Mouse (Mus musculus) heart, postnatal 4 days (tissue): ENCODE results near the gene Olfr484. TPM values are rescaled to one million over a fixed set of nuclear protein-coding genes. Genes with fewer than 3 reads are reported as not detected.
"Not testable (repeated sequence)": the region's sequence is repeated elsewhere in the genome, so short reads cannot be mapped to it uniquely, and the experiment has no call there.

Experiments used
- DNase-seq: peaks from one replicate; pipeline ENCODE4 v3.0.0; 2021
- total RNA-seq, 2 experiments: library from RNA; stranded (reverse); gene quantifications; 2 replicates each; pipeline ENCODE4 v1.2.3; 2021

Gene Olfr484
- total RNA-seq = not detected

GRCm38 (mm10) chr7:108127349-108127748 is at the start of gene Olfr484:
Gene Olfr484 (minus strand): TSS chr7:108127449.
- no peak for DNase-seq

GRCm38 (mm10) chr7:108172642-108173041 is 45.4 kb upstream of the Olfr484 start, which contains the start of gene Olfr486:
Gene Olfr486 (minus strand): TSS chr7:108172742.
- not testable (repeated sequence) for DNase-seq

- no peak for DNase-seq
These were observed 32.5 kb upstream of the Olfr484 start, which contains the start of gene Olfr485 for GRCm38 (mm10) chr7:108159771-108160170. Gene Olfr485 (minus strand): TSS chr7:108159871.

- no peak for DNase-seq
These were observed 5.8 kb downstream of the Olfr484 start for GRCm38 (mm10) chr7:108121416-108121815.

- DNase-seq = no peak
These were observed 6.6 kb downstream of the Olfr484 start for GRCm38 (mm10) chr7:108120681-108121080.

GRCm38 (mm10) chr7:108100549-108100948 is 26.7 kb downstream of the Olfr484 start, which contains the start of gene Olfr483:
Gene Olfr483 (plus strand): TSS chr7:108100849.
- DNase-seq = no peak

GRCm38 (mm10) chr7:108097486-108097885 is 29.8 kb downstream of the Olfr484 start, which contains the start of gene Olfr482:
Gene Olfr482 (minus strand): TSS chr7:108097586.
- DNase-seq = no peak

- no peak for DNase-seq
These were observed 47.7 kb downstream of the Olfr484 start, which contains the start of gene Olfr481 for GRCm38 (mm10) chr7:108079555-108079954. Gene Olfr481 (plus strand): TSS chr7:108079855.

Other genes starting within 250 kb of the Olfr484 start
- under 1 TPM in 1 of 2 experiments, not detected in 1; 0.07 TPM for gene Olfr472, start 229.5 kb downstream of the Olfr484 start, total RNA-seq
- not detected for gene Olfr473, start 197.0 kb downstream of the Olfr484 start, total RNA-seq
- gene Olfr474, start 172.8 kb downstream of the Olfr484 start, total RNA-seq = not detected
- not detected for gene Olfr476, start 162.6 kb downstream of the Olfr484 start, total RNA-seq
- not detected for gene Olfr477, start 140.8 kb downstream of the Olfr484 start, total RNA-seq
- gene Olfr478, start 93.5 kb downstream of the Olfr484 start, total RNA-seq = not detected
- not detected for gene Olfr479, start 76.8 kb downstream of the Olfr484 start, total RNA-seq
- not detected for gene Olfr480, start 60.1 kb downstream of the Olfr484 start, total RNA-seq
- gene Olfr481, start 47.6 kb downstream of the Olfr484 start, total RNA-seq = not detected
- under 1 TPM; 0.67 to 0.83 TPM for gene Olfr482, start 29.9 kb downstream of the Olfr484 start, total RNA-seq
- not detected for gene Olfr483, start 26.6 kb downstream of the Olfr484 start, total RNA-seq
- not detected for gene Olfr485, start 32.4 kb upstream of the Olfr484 start, total RNA-seq
- gene Olfr486, start 45.3 kb upstream of the Olfr484 start, total RNA-seq = not detected
- not detected for gene Olfr487, start 87.2 kb upstream of the Olfr484 start, total RNA-seq
- not detected for gene Olfr488, start 130.9 kb upstream of the Olfr484 start, total RNA-seq
- gene Olfr490, start 161.5 kb upstream of the Olfr484 start, total RNA-seq = not detected
- gene Olfr491, start 186.0 kb upstream of the Olfr484 start, total RNA-seq = not detected
- gene Olfr492, start 196.2 kb upstream of the Olfr484 start, total RNA-seq = not detected
- gene Olfr493, start 219.5 kb upstream of the Olfr484 start, total RNA-seq = not detected
- gene Olfr494, start 237.9 kb upstream of the Olfr484 start, total RNA-seq = not detected